Mouse (Mus musculus): ENCODE results near the gene Hook2.

The Hook2 gene

DNA sequence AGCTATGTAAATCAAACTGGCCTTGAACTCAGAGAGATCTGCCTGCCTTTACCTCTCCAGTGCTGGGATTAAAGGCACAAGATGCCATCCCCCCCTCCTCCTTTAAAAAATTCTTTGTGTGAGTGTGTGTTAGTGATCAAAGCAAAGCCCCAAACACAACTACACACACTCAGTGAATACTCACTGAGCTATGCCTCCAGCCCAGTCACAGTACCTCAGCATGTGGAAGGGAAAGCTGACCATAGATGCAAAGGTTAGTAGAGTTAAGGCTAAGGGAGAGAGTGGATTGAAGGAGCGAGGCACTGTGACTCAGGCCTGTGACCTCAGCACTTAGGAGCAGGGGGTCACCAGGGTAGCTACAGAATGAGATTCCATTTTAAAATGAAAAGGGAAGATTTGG is 17.3 kb upstream of the Hook2 start:
- no peak for DNase-seq (ENCODE audit: low read depth, low spot score)

DNA sequence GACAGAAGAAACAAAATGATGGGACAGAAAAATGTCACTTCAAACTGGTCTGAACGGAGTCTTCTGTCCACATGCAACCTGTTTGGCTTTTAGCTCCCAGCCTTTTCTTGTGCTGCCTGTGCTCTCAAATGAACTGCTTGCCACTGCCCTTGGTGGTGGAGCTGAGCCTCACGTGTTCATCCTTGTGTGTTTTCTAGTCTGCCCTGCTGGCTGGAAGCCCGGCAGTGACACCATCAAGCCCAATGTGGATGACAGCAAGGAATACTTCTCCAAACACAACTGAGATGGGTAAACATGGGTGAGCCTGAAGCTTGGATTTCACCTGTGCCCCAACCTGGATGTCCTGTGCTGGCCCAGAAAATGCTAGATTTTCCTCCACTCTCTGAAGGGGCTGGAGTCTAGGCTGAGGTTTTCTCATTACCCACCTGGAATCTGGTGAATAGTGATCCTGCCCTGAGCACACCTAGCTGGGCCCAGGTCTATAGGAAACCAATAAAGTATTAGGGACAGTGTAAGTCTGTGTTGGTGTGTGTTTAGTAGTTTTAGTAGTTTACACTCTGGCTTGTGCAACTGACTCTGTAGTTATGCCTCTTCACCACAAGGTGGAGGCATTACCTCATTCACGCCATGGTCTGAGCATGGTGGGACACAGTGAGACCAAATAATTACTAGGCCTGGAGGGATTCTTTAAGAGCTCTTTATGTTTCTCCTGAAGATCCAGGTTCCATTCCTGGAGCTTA is 16.4 kb upstream of the Hook2 start:
- no peak for DNase-seq (ENCODE audit: low read depth, low spot score)

DNA sequence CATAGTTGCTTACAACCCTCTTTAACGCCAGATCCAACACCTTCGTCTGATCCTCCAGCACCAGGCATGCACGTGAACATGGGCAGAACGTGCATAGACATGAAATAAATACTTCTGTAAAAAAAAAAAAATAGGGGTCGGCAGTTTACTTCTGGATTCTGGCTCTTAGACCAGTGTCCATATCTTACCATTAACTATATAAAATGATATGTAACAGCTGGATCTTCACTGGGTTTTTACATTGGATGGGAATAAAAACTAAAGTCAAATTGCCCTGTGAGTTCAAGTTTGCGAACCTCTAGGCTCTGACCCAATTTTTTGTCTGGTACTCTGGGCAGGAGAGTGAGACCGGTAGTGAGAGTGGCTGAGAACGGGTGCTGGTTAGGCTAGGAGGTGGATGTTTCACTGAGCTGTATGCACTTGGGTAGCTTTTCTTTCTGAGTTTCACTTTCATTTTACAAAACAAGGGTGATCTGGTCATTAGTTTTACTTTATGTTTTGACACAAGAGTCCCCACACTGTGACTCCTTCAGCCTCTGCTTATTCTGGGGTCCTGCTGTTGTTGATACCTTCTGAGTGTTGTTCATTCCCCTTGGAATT is 15.8 kb upstream of the Hook2 start:
- DNase-seq (ENCODE audit: low read depth, low spot score) = no peak

DNA sequence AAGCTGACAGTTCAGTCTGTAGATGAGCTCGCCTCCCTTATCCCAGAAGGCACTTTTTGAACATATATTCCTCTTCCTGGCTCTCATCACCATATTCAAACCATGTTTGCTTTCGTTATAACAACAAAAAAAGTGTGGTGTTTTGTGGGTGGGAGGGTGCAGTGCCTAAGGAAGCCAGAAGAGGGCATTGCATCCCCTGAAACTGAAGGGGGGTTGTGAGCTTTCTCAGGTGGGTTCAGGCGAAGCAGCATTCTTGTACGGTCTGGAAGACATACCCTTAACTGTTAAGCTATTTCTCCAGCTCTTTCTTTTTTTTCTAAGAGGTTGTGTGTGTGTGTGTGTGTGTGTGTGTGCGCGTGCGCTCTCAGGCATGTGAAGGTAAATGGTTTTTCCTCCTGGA is 15.0 kb upstream of the Hook2 start:
- DNase-seq (ENCODE audit: low read depth, low spot score) = no peak

DNA sequence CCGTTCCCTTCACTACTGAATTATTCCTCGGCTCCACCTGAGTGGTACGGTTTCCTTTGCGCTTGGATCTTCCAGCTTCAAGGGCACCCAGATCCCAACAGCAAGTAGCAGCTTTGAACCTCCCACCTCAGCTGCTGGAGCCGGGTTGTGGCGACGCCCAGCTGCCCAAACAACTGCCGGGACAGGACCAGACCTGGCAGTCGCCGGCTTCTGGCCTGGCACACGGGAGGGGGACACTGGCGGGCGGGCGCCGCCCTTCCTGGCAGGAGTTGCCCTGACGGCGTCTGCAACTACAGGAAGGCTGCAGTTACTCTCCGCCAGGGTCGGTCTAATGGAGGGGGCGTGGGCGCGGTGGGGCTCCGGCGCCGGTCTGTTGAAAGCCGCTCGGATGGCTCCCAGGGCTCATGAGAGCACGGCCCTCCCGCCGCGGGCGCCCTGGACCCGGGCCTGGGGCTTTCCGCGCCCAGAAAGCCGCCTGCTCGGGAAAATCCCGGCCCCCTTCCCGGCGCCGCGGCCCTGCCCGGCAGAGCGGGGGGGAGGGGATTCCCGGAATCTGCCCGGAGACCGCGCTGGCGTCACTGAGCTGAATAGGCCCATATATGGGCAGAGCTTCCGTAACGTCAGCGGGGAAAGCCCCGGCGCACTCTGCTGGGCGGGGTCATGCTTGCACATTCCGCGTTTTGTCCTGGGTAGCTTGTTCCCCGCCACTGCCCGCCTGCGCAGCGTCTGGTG is 14.2 kb upstream of the Hook2 start:
- DNase-seq (ENCODE audit: low read depth, low spot score) = no peak

DNA sequence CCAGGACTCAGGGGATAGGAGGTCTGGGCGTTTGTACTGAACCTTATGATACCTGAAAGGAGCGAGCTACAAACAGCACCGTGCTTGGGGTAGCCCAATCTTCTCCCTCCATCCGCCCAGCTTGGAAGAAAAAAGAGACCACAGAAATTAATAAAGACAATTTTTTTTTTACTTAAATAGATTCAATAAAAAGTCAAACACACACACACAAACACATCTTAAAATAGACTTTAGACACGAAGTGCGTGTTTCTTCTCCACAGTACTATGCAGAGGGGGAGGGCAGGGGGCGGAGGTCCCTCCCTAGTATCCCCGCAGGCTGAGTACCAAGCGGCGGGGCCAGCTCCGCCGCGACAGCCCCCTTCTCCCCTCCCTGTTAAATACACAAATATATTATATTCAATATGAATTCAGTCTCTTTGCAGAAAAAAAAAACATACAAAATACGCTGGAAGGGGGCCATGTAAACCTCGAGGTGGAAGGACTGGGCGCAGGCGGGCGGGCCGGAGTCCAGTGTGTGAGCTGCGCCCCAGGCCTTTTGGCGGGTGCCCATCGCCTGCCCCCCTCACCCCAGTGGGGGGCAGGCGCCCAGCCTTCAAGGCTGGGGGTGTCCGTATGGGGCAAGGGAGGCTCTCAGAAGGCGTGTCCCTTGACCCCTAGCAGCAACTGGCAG is 13.5 kb upstream of the Hook2 start:
- DNase-seq (ENCODE audit: low read depth, low spot score) = no peak

DNA sequence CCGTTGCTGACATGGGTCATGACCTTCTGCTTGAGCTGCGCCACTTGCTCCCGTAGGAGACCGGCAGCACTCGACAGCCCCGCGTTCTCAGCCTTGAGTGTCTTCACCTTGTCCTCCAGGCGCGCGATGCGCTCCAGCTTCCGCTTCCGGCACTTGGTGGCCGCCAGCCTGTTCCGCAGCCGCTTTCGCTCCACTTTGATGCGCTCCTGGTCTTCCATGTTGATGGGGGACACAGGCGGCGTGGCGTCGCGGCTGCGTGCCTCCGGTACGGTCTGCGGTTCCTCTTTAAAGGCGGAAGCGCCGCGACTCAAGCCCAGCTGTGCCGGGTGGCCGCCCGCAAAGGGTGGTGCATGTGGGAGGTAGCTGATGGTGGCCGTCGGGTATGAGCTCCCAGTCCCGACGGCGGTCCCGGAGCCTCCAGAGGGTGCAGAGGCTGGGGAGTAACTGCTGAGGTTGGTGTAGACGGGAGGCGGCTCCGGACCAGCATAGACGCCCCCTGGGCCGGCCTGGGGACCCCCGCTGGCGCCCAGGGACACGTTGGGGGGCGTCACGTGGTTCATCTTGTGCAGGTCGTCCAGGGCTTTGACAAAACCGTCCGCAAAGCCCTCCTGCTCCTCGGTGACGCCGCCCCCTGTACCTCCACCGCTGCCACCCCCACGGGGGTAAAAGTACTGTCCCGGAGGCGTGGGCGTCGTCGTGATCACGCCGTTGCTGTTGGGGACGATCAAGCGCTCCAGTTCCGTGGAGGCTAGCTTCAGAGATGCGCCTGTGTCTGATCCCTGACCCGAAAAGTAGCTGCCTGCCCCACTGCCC is 12.8 kb upstream of the Hook2 start:
- DNase-seq (ENCODE audit: low read depth, low spot score) = no peak

DNA sequence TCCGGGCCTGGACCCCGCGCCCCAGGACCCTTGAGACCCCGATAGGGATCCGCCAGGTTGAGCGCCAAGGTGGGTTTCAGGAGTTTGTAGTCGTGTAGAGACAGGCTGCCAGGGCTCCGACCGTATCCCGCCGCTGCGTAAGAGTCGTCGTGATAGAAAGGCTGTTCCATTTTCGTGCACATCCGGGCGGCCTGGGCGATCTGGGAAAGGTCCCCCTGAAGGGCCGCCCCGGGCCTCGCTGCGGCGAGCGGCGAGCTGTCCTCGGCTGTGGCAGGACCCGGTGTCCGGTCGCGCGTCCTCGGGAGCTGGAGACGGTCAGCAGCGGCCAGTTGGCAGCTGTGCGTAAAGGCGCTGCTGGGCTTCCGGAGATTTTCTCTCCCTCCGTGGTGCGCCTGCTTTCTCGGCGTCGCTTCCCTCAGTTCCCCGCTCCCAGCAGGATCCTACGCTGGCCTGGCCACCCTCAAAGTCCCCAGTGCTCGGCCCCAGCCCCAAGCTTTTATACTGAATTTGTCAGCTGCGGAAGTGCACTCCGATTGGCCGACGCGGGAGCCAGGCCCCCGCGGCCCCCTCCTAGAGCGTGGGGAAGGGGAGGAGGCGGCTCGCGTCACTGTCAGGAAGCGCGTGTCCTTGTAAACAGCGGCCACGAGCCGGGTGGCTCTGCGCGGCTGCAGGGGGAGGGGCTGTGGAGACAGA is 12.0 kb upstream of the Hook2 start, which contains the start of gene Junb:
Gene Junb, minus strand, starts transcription at position 471 of the 693 bp plus-strand sequence.
- no peak for DNase-seq (ENCODE audit: low read depth, low spot score)

DNA sequence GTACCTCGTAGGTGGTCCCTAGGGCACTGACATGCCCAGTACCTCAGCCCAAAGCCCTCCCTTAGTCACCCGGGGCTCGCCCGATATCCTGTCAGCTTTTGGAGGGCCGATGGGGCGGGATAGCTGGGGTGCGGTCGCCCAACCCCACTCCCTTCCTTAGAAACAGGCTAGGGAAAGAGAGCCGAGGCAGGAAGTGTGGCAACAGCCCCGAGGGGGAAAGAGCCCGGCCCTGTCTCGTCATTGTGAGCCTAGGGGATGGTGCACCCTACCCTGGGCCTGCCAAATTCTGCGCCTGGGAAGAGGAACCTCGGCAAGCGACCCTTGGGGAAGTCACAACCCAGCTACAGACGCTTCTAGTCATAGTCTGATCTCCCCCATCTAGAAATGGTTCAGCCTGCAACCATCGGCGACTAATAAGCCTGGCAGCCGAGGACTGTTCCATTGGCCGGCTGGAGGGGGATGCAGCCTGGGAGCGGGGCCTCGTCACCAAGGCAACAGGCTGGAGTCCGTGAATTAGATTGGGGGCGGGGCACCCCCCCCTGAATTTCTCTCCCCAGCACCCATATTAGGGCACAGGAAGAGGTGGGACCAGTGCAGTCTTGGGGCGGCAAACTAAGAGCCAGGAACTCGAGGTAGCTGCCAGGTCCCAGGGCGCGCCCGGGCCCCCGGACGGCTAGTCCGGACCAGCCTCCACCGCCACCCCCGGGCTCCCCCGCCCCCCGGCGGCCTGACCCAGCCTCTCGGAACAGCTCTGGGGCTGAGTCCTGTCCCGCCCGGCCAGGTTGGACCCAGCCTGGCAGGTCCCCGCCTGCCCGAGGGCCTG is 10.6 kb upstream of the Hook2 start:
- DNase-seq (ENCODE audit: low read depth, low spot score) = no peak

DNA sequence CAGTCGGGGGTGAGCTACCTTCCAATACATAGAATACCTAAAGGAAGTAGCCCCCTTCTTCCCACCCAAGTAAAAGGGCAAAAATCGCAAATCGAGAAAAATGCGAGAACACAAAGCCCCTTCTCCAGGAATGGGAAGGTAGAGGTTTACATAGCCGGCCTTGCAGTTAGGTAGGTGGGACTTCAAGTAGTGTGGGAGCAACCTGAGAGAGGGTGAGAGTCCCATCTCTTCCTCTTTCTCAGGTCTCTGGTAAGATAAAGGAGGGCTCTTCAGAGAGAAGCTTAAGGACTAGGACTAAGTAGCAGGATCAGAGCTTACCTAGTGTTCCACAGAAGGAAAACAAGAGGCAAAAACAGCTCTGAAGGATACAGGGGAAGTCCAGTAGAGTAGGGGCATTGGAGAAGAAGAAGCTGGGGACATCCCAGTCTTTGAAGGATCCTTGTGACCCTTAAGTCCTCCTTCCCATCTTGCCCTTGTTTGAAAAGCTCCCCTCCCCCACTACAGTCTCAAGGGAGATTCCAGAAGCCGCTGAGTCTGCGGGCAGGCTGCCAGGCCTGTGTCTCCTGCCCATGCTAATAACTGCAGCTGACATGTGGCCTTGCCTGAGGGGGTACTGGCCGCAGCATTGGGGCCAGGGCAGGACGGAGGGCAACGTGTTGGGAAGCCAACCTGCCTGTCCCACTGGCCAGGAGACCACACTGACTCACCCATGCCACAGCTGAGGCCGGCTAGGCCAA is 9.6 kb upstream of the Hook2 start:
- no peak for DNase-seq (ENCODE audit: low read depth, low spot score)

DNA sequence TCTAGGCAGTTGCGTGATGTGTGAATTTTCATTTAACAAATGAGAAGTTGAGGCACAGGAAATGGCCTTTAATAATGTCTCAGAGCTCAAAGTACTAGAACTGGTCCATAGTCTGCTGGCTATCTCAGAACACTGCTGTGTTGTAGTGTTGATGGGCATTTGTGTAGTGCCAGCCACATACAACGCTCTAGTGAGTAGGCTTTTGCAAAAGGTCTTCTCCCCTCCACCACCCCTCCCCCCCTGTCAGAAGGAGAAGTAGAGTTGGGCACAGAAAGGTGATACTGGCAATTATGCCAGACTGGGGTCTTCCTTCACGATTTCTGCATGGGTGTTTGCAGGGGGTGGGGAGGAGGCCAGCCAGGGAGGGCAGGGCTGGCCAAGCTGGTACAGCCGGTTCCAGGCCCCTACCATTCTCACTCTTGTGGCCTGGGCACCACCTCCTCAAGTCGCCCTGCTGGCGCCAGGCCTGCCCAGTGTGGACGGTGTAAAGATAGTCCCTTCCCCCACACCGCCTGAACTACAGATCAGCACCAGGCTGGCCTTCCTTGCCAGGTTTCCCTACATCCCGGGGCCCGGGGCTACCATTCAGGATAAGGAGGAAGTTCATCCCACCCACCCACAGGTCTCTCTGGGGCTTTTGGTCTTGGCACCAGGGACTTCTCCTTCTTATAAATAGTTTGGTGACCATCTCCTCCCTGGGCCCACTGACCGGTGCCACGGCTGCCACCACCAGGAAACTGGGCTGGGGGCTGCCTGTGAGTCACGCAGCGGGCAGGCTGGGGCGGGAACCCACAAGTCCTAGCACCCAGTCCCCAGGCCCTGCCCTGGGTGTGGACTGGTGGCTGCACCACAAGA is 8.5 kb upstream of the Hook2 start:
- no peak for DNase-seq (ENCODE audit: low read depth, low spot score)

DNA sequence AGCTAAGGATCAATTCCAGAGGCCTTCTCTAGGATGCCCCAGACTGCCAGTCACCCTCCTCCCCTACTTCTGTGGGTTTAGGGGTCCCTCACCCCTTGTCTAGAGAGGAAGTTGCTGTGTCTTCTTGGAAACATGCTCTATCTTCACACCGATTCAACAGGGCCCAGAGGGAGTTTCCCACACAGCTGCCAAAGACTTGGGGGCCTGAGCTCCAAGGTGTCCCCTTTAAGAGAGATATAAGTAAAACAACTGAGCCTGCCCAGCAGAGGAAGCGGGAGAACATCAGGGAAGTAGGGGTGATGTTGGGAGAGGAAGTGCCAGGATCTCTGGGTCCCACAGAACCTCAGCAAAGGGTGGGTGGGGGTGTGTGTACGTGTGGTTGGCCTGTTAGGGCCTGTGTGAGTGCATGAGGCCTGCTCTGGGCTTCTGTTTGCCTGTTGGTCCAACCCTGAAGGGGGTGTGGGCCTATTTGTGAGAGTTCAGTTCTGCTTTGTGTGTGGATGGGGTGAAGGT is 7.8 kb upstream of the Hook2 start:
- no peak for DNase-seq (ENCODE audit: low read depth, low spot score)

DNA sequence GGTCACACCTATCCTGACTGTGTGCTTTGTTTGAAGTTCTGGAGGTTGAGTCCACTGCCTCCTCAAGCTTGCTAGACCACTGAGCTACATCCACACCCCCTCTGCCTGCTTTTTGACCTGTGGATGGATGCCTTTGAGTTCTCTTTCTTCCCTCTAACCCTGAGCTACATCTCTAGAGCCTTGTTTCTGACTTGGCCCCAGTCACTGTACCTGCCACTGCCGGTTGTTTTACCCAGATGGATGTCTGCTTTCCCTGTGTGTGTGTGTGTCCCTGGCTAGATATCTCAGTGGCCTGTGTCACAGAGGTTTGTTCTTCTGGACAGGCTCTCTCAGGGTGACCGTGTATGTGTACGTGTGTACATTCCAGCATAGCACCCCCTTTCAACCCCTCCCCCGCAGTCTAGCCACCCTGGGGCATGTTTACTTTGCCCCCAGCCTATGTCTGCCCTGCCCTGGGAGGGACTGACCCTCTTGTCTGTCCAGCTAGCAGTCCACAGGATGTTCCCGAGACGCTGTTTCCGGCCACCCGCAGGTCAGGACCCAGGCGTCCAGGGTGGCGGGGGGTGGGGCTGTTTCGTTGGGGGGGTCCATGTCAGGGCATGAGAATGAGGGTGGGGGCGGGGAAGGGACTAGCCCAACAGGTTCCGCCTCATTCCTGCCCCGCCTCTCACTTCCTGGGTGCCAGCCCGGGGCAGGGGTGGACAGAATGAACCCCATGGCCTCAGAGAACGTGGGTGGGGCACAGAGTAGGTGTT is 5.9 kb upstream of the Hook2 start:
- DNase-seq (ENCODE audit: low read depth, low spot score) = no peak

DNA sequence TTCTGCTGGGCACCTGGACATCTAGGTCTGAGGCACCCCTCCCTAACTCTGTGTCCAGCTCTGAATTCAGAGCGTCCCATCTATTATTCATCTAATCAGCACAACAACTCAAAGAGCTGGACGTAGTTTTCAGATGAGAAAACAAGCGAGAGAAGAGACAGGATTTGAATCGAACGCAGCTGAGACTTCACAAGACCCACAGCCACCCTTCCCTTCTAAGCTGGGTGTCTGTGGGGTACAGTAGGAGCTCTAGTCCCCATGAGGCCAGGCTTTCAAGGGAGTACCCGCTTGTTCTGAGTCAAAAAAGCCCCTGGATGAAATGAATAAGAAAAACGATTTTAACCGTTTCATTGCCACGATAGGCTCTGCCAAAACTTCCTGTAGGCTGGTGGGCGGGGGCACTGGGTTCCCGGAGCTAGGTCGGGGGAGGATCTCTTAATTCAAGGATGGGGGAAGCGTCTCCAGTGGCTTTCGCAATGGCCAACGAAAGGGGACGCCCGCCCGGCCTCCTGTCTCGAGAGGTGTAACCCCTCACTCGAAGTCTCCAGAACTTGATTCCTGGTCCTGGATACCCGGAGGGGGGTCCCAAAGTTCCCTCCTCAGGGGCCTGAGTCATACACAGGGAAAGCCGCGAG is 5.2 kb upstream of the Hook2 start:
- DNase-seq (ENCODE audit: low read depth, low spot score) = no peak

DNA sequence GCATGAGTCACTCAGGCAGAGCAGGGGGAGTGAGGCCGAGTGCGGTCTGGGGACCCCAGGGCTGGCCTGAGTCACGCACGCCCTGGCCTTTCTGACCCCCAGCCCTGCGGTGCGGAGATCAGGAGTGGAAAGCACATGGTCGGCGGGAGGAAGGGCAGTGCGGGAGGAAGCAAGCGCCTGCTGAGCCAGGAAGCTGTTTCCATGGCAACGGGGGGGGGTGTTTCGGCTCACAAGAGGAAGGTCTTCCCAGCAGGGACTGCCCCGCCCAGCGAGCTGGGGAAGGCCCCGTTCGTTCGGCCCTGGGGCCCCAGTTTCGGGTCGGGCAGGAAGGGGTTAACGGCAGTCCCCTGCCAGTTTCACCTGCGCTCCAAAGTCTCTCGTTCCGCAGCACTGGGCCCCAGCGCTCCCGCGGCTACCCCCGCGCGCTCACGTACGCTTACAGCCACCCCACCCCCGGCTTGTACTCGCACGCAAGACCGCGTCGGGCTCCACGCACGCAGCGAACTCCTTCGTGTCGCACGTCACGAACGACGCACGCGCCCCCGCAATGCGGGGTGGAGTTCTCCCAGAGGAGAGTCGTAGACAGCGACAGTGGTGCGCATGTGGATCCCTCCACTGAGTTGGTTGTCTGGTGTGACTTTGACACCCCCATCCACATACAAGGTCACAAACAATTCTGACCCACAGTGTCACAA is 4.6 kb upstream of the Hook2 start:
- DNase-seq (ENCODE audit: low read depth, low spot score) = no peak

DNA sequence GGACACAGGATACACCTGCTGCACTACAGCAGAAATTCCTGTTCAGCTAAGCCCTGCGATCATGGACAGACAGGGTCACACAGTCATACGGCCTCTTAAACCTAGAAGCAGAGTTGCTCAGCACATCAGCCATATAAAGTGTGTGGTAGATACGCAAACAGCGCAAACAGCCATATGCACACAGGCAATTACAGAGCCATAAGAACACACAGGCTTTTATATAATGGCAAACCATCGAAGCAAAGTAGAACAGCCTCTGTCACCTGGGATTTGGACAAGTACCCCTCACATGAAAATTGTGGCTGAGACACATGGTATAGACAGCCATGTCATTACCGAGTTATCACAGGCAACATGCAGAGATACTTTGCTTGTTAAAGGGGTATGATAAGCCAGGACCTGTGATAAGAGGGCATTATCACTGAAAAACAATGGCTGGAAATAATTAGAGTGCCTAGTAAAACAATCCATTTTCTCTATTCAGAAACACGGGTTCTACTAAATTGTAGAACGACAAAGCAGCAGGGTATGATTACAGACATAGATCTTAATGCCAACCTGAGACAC is 3.9 kb upstream of the Hook2 start:
- no peak for DNase-seq (ENCODE audit: low read depth, low spot score)
